ENCODE assay signal across 21 mouse cellular contexts in genomic region chr3:128226930-128227585, GRCm38 (mm10).
"Had no signal": no experiment of that assay in that cellular context is flagged by ENCODE, and none has a peak within 500 bp of the region (broad histone marks: within the 10 kb centered on the region; RNA-seq: fewer than 3 reads in every experiment).

No protein-coding gene starts in this region.

- ATAC-seq: intestine, embryonic 15.5 days; liver, embryonic 12.5 days had no signal

- H3K4me3 ChIP-seq: intestine, embryonic 15.5 days; left cerebral cortex, adult 2 months; liver, embryonic 12.5 days; liver, embryonic 15.5 days; lung, embryonic 15.5 days; megakaryocyte, embryonic 14.5 days; midbrain, embryonic 10.5 days; neural tube, embryonic 12.5 days; neural tube, embryonic 15.5 days had no signal

- H3K27me3 ChIP-seq: intestine, embryonic 15.5 days; liver, embryonic 12.5 days; liver, embryonic 15.5 days; lung, embryonic 15.5 days; megakaryocyte, embryonic 14.5 days; neural tube, embryonic 12.5 days had no signal

- H3K36me3 ChIP-seq: intestine, embryonic 15.5 days; liver, embryonic 12.5 days; liver, embryonic 15.5 days; lung, embryonic 15.5 days; midbrain, embryonic 10.5 days; neural tube, embryonic 12.5 days; neural tube, embryonic 15.5 days had no signal

- H3K4me1 ChIP-seq: intestine, embryonic 15.5 days; liver, embryonic 12.5 days; liver, embryonic 15.5 days; lung, embryonic 15.5 days; megakaryocyte, embryonic 14.5 days; neural tube, embryonic 12.5 days had no signal

- DNase-seq: layer of hippocampus, postnatal 36 days; lung, adult 18-20 months; lung, postnatal 10 days; lung, postnatal 36 days; midbrain, embryonic 14.5 days; right cerebral cortex, adult 18-20 months; right cerebral cortex, postnatal 14 days; right cerebral cortex, postnatal 4 days; thymus, adult 2 months; thymus, postnatal 14 days; thymus, postnatal 4 days had no signal

- H3K27ac ChIP-seq: intestine, embryonic 15.5 days; left cerebral cortex, adult 2 months; liver, embryonic 12.5 days; liver, embryonic 15.5 days; lung, embryonic 15.5 days; midbrain, embryonic 10.5 days; neural tube, embryonic 12.5 days; neural tube, embryonic 15.5 days; stomach, postnatal 0 days had no signal

- H3K9me3 ChIP-seq: intestine, embryonic 15.5 days; liver, embryonic 12.5 days; liver, embryonic 15.5 days; lung, embryonic 15.5 days; midbrain, embryonic 10.5 days; neural tube, embryonic 12.5 days; neural tube, embryonic 15.5 days had no signal

- H3K9ac ChIP-seq: intestine, embryonic 15.5 days; liver, embryonic 12.5 days; liver, embryonic 15.5 days; lung, embryonic 15.5 days; neural tube, embryonic 12.5 days; neural tube, embryonic 15.5 days had no signal

- H3K4me2 ChIP-seq: intestine, embryonic 15.5 days; liver, embryonic 12.5 days; liver, embryonic 15.5 days; lung, embryonic 15.5 days; neural tube, embryonic 12.5 days; neural tube, embryonic 15.5 days had no signal
